ENCODE assay signal across 8 mouse cellular contexts in the genomic region with DNA sequence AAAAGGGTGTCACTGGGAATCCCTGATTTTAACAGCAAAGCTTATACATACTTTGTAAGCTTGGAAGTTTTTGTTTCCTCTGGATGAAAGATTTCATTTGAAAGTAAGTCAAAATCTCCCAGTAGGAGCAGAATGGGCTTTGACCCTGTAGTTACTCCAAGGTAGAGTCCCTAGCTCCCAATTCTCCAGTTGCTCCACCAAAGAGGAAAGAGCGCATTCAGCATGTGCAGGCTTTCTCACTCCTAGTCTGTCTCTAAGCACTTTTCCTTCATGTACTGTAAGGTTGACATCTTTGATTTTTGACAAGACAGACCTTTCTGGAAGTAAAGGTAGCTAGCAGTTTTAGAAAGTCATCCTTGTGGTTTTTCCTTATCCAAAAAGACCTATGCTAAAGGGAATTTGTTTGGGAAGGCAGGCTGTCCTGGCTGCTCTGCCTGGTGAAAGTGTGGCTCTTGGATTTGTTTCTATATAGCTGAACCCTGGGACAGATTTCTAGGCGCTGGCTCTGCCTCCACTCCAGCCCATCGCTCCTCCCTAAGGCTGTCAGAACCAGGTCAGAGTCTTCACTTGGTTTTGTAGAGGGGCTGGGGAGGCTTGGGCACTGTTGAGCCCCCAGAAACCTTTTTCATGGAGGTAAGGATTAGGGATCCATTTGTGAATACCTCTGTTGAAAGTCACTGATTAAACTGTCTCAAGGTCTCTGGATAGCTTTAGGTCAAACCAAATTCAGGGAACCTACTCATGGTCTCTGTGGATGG. TPM values are rescaled to one million over a fixed set of nuclear protein-coding genes. Genes with fewer than 3 reads are reported as not detected.
DNase-seq lines count a peak whose midpoint lies in the region; ATAC-seq and TF ChIP-seq lines count a peak whose summit lies in the region.

No protein-coding gene starts in this region.

- no peak for TF ChIP-seq POLR2A in bone marrow macrophage, adult 2 months (IDR thresholded peaks at IDR 0.05; ENCODE audit: borderline replicate concordance, low read depth, low read length)

- ATAC-seq in kidney, postnatal 0 days (replicated peaks; ENCODE audit: low FRiP score, low read depth) = no peak
- ATAC-seq in heart, postnatal 0 days (ENCODE audit: insufficient read depth, low read depth) = no peak
- no peak for ATAC-seq in lung, embryonic 16.5 days (ENCODE audit: low read depth)

- WGBS in kidney, postnatal 0 days = 67% methylated on average over 3 of the region's 3 CpGs
- WGBS in heart, postnatal 0 days = 62% methylated on average over 3 of the region's 3 CpGs
- WGBS in lung, embryonic 16.5 days = 57% methylated on average over 3 of the region's 3 CpGs

- no peak overlapping the region for H3K4me3 ChIP-seq in kidney, postnatal 0 days (replicated peaks; ENCODE audit: low read depth, low read length)
- H3K4me3 ChIP-seq in bone marrow macrophage, adult 2 months (ENCODE audit: insufficient read depth, low read length) = no peak overlapping the region; the same call in 1 of the 2 replicates
- no peak overlapping the region for H3K4me3 ChIP-seq in heart, postnatal 0 days (ENCODE audit: low read depth, low read length)
- peak overlapping the region; percentile 7; the same call in 1 of the 2 replicates for H3K4me3 ChIP-seq in lung, embryonic 16.5 days (ENCODE audit: low read length)

- H3K9ac ChIP-seq in kidney, postnatal 0 days (ENCODE audit: low read depth, low read length) = no peak overlapping the region
- peak overlapping the region; percentile 3; the same call in 1 of the 2 replicates for H3K9ac ChIP-seq in heart, postnatal 0 days (replicated peaks; ENCODE audit: low read depth, low read length)
- peak overlapping the region; percentile 55 for H3K9ac ChIP-seq in lung, embryonic 16.5 days (ENCODE audit: low read length)

- H3K9me3 ChIP-seq in kidney, postnatal 0 days (replicated peaks; ENCODE audit: low read length) = no peaks in the 10 kb centered on the region
- H3K9me3 ChIP-seq in heart, postnatal 0 days (replicated peaks; ENCODE audit: control insufficient read depth, low read length) = no peaks in the 10 kb centered on the region
- no peaks in the 10 kb centered on the region for H3K9me3 ChIP-seq in lung, embryonic 16.5 days (ENCODE audit: control insufficient read depth, low read length)

- DNase-seq in kidney, postnatal 0 days (ENCODE audit: low spot score) = no peak
- DNase-seq in kidney, postnatal 36 days = no peak
- DNase-seq in heart, postnatal 0 days (ENCODE audit: low spot score) = no peak
- DNase-seq in urinary bladder, postnatal 36 days (ENCODE audit: low spot score in 2 of 2) = no peak
- no peak for DNase-seq in retina, embryonic 14.5 days (ENCODE audit: low spot score)
- no peak for DNase-seq in MN1 (ENCODE audit: low spot score)

- TF ChIP-seq EP300 in heart, postnatal 0 days (IDR thresholded peaks at IDR 0.05; ENCODE audit: low read depth) = no peak

- peak overlapping the region; percentile 86 for H3K27ac ChIP-seq in kidney, postnatal 0 days
- peak overlapping the region; percentile 93 for H3K27ac ChIP-seq in bone marrow macrophage, adult 2 months (ENCODE audit: insufficient read depth, low read depth, low read length)
- peak overlapping the region; percentile 96 for H3K27ac ChIP-seq in heart, postnatal 0 days (ENCODE audit: low read depth)
- peak overlapping the region; percentile 99 for H3K27ac ChIP-seq in lung, embryonic 16.5 days (ENCODE audit: low read length)

- peaks cover 25% of the 10 kb centered on the region for H3K4me1 ChIP-seq in kidney, postnatal 0 days (replicated peaks; ENCODE audit: insufficient read depth, low read length)
- peaks cover 29% of the 10 kb centered on the region for H3K4me1 ChIP-seq in bone marrow macrophage, adult 2 months (ENCODE audit: control insufficient read depth, insufficient read depth, low read length)
- peaks cover 32% of the 10 kb centered on the region for H3K4me1 ChIP-seq in heart, postnatal 0 days (ENCODE audit: control insufficient read depth, insufficient read depth)
- peaks cover 30% of the 10 kb centered on the region for H3K4me1 ChIP-seq in lung, embryonic 16.5 days (replicated peaks; ENCODE audit: control insufficient read depth, insufficient read depth, low read length)

- H3K36me3 ChIP-seq in kidney, postnatal 0 days (ENCODE audit: insufficient read depth, low read length) = no peaks in the 10 kb centered on the region
- H3K36me3 ChIP-seq in heart, postnatal 0 days (replicated peaks; ENCODE audit: control insufficient read depth, insufficient read depth, low read length) = no peaks in the 10 kb centered on the region
- no peaks in the 10 kb centered on the region for H3K36me3 ChIP-seq in lung, embryonic 16.5 days (ENCODE audit: control insufficient read depth, insufficient read depth, low read length)

- H3K27me3 ChIP-seq in kidney, postnatal 0 days (ENCODE audit: insufficient read depth, low read length) = no peaks in the 10 kb centered on the region
- no peaks in the 10 kb centered on the region for H3K27me3 ChIP-seq in heart, postnatal 0 days (ENCODE audit: control insufficient read depth, insufficient read depth, low read length)
- no peaks in the 10 kb centered on the region for H3K27me3 ChIP-seq in lung, embryonic 16.5 days (ENCODE audit: control insufficient read depth, insufficient read depth, low read depth, low read length)

- no peak for TF ChIP-seq CTCF in kidney, postnatal 0 days (IDR thresholded peaks at IDR 0.05; ENCODE audit: low read depth)
- no peak for TF ChIP-seq CTCF in bone marrow macrophage, adult 2 months (IDR thresholded peaks at IDR 0.05; ENCODE audit: low read depth, low read length)
- no peak for TF ChIP-seq CTCF in heart, postnatal 0 days (IDR thresholded peaks at IDR 0.05; ENCODE audit: low read depth)

- H3K4me2 ChIP-seq in kidney, postnatal 0 days (ENCODE audit: low read length) = peak overlapping the region; percentile 23; the same call in 1 of the 2 replicates
- H3K4me2 ChIP-seq in heart, postnatal 0 days (ENCODE audit: low read depth, low read length) = peak overlapping the region; percentile 1; the same call in 1 of the 2 replicates
- peak overlapping the region; percentile 50 for H3K4me2 ChIP-seq in lung, embryonic 16.5 days (ENCODE audit: low read depth, low read length)

RNA-seq across cellular contexts. Expression of gene Zc3h4, which starts 3.8 kb away (rescaled TPM):
- polyA plus RNA-seq in kidney, postnatal 0 days (2015; fragmentation: Nextera tagmentation; extraction: Ambion mirVana) = 9.6 and 10.4 TPM in 2 replicates
- polyA plus RNA-seq in bone marrow macrophage, adult 2 months (2012; ENCODE audit: insufficient read depth, insufficient read length, missing spikeins) = 30.4 and 31.9 TPM in 2 replicates
- 16.5 and 16.9 TPM in 2 replicates for total RNA-seq in heart, postnatal 0 days (2014; rRNA removed; ENCODE audit: low replicate concordance)
- polyA plus RNA-seq in heart, postnatal 0 days (2015; fragmentation: Nextera tagmentation; extraction: Ambion mirVana) = 4.4 and 5.0 TPM in 2 replicates
- polyA plus RNA-seq in lung, embryonic 16.5 days (2015; fragmentation: Nextera tagmentation; extraction: Ambion mirVana) = 13.1 and 13.2 TPM in 2 replicates

RNA-seq across cellular contexts. Expression of gene Sae1, which starts 16.9 kb away (rescaled TPM):
- polyA plus RNA-seq in kidney, postnatal 0 days (2015; fragmentation: Nextera tagmentation; extraction: Ambion mirVana) = 184 and 212 TPM in 2 replicates
- polyA plus RNA-seq in bone marrow macrophage, adult 2 months (2012; ENCODE audit: insufficient read depth, insufficient read length, missing spikeins) = 57.2 and 59.3 TPM in 2 replicates
- total RNA-seq in heart, postnatal 0 days (2014; rRNA removed; ENCODE audit: low replicate concordance) = 41.7 and 61.2 TPM in 2 replicates
- polyA plus RNA-seq in heart, postnatal 0 days (2015; fragmentation: Nextera tagmentation; extraction: Ambion mirVana) = 101 and 102 TPM in 2 replicates
- 281 and 310 TPM in 2 replicates for polyA plus RNA-seq in lung, embryonic 16.5 days (2015; fragmentation: Nextera tagmentation; extraction: Ambion mirVana)

RNA-seq across cellular contexts. Expression of gene Tmem160, which starts 48.1 kb away (rescaled TPM):
- 74.2 and 81.9 TPM in 2 replicates for polyA plus RNA-seq in kidney, postnatal 0 days (2015; fragmentation: Nextera tagmentation; extraction: Ambion mirVana)
- polyA plus RNA-seq in bone marrow macrophage, adult 2 months (2012; ENCODE audit: insufficient read depth, insufficient read length, missing spikeins) = 43.4 and 51.6 TPM in 2 replicates
- 94.2 and 123 TPM in 2 replicates for total RNA-seq in heart, postnatal 0 days (2014; rRNA removed; ENCODE audit: low replicate concordance)
- polyA plus RNA-seq in heart, postnatal 0 days (2015; fragmentation: Nextera tagmentation; extraction: Ambion mirVana) = 153 and 154 TPM in 2 replicates
- polyA plus RNA-seq in lung, embryonic 16.5 days (2015; fragmentation: Nextera tagmentation; extraction: Ambion mirVana) = 34.8 and 39.1 TPM in 2 replicates
